Mouse (Mus musculus): ENCODE measurements around the gene Cnih2. TPM values are rescaled to one million over a fixed set of nuclear protein-coding genes. Genes with fewer than 3 reads are reported as not detected.

Gene Cnih2
- total and polyA plus RNA-seq, 3 experiments, result 0.72 to 1.7 TPM; not detected in 1

- in situ Hi-C loops (cut with MboI; ENCODE audit: low pct_ligation_motif_present, low pct_unique_long_range_greater_than_20kb, low sequenced_read_pairs) (loop anchor here (5.0 kb wide), 1 partner anchor 49 kb away; no protein-coding TSS in a partner anchor), dilution Hi-C loops (cut with MboI; ENCODE audit: extremely low pct_ligation_motif_present, extremely low pct_unique_long_range_greater_than_20kb, low sequenced_read_pairs) (no loop called here)
- no peak overlapping the region for H3K9ac ChIP-seq (ENCODE audit: insufficient read depth, low read depth)
- no peaks in the 10 kb centered on the region for H3K79me2 ChIP-seq (replicated peaks; ENCODE audit: control insufficient read depth, extremely low read depth, insufficient read depth, poor library complexity, severe bottlenecking)
- H3K27me3 ChIP-seq (replicated peaks), result no peaks in the 10 kb centered on the region
- no peak overlapping the region for H3K27ac ChIP-seq (ENCODE audit: insufficient read depth, low read depth)
- no peak overlapping the region for H3K4me2 ChIP-seq (ENCODE audit: insufficient read depth, low read depth, poor library complexity, severe bottlenecking)
- TF ChIP-seq TCF12 (IDR thresholded peaks at IDR 0.05; ENCODE audit: low read depth, low read length) (no peak), EP300 (IDR thresholded peaks at IDR 0.05; ENCODE audit: low read length) (no peak), USF2 (conservative IDR thresholded peaks at IDR 0.05; ENCODE audit: low read depth, low read length) (no peak), RAD21 (IDR thresholded peaks at IDR 0.05; ENCODE audit: low read depth, low read length) (no peak), SMC3 (IDR thresholded peaks at IDR 0.05; ENCODE audit: low read depth, low read length) (no peak), MYC (IDR thresholded peaks at IDR 0.05; ENCODE audit: low read depth, low read length) (no peak), ZKSCAN1 (IDR thresholded peaks at IDR 0.05; ENCODE audit: borderline replicate concordance, low read depth, low read length) (no peak), JUN (IDR thresholded peaks at IDR 0.05; ENCODE audit: insufficient read depth, low read depth, low read length) (no peak), TBP (conservative IDR thresholded peaks at IDR 0.05; ENCODE audit: low read depth, low read length) (no peak), NRF1 (IDR thresholded peaks at IDR 0.05; ENCODE audit: low read depth, low read length) (no peak), POLR2A (IDR thresholded peaks at IDR 0.05; ENCODE audit: low read depth, low read length) (no peak), KAT2A (IDR thresholded peaks at IDR 0.05; ENCODE audit: insufficient replicate concordance, low read length) (no peak), CHD2 (IDR thresholded peaks at IDR 0.05; ENCODE audit: low read length) (no peak), RCOR1 (conservative IDR thresholded peaks at IDR 0.05; ENCODE audit: low read depth, low read length) (no peak), MEF2A (IDR thresholded peaks at IDR 0.05; ENCODE audit: borderline replicate concordance, low read depth, low read length) (no peak), USF1 (IDR thresholded peaks at IDR 0.05; ENCODE audit: low read depth, low read length) (no peak), ZMIZ1 (IDR thresholded peaks at IDR 0.05; ENCODE audit: low read depth, low read length) (no peak), BHLHE40 (IDR thresholded peaks at IDR 0.05; ENCODE audit: low read depth, low read length) (no peak), JUND (conservative IDR thresholded peaks at IDR 0.05; ENCODE audit: low read depth, low read length) (no peak)
- no peak overlapping the region for H3K4me3 ChIP-seq (replicated peaks in 1 of 3; ENCODE audit: low read depth in 2 of 3, low read length in 2 of 3, poor library complexity in 1 of 3)
- H3K9me3 ChIP-seq (replicated peaks; ENCODE audit: low read length), result no peaks in the 10 kb centered on the region
- peaks cover 13 to 16% of the 10 kb centered on the region in 2 experiments for H3K4me1 ChIP-seq (ENCODE audit: control insufficient read depth in 1 of 2, insufficient read depth in 2 of 2)
- H3K36me3 ChIP-seq (replicated peaks in 1 of 2; ENCODE audit: control insufficient read depth in 1 of 2, insufficient read depth in 1 of 2, low read length in 1 of 2), result peaks cover 30 to 48% of the 10 kb centered on the region in 2 experiments
- DNase-seq (ENCODE audit: extremely low read depth), result no peak
Measured at GRCm38 (mm10) chr19:5093481-5094242, 4.7 kb downstream of the Cnih2 start.

GRCm38 (mm10) chr19:5092083-5092482 lies 6.2 kb downstream of the Cnih2 start:
- dilution Hi-C loops (cut with MboI; ENCODE audit: extremely low pct_ligation_motif_present, extremely low pct_unique_long_range_greater_than_20kb, low sequenced_read_pairs), result no loop called here
- TF ChIP-seq POLR2A (IDR thresholded peaks at IDR 0.05; ENCODE audit: low read depth, low read length) (no peak), MEF2A (IDR thresholded peaks at IDR 0.05; ENCODE audit: borderline replicate concordance, low read depth, low read length) (no peak), MAFK (IDR thresholded peaks at IDR 0.05; ENCODE audit: insufficient replicate concordance, low read length) (no peak), TBP (conservative IDR thresholded peaks at IDR 0.05; ENCODE audit: low read depth, low read length) (no peak), HCFC1 (IDR thresholded peaks at IDR 0.05; ENCODE audit: low read depth, low read length) (no peak), USF2 (conservative IDR thresholded peaks at IDR 0.05; ENCODE audit: low read depth, low read length) (no peak), PAX5 (IDR thresholded peaks at IDR 0.05; ENCODE audit: low read length) (no peak), RCOR1 (conservative IDR thresholded peaks at IDR 0.05; ENCODE audit: low read depth, low read length) (no peak), POLR2AphosphoS2 (IDR thresholded peaks at IDR 0.05; ENCODE audit: low read depth, low read length) (no peak), KAT2A (IDR thresholded peaks at IDR 0.05; ENCODE audit: insufficient replicate concordance, low read length) (no peak), NELFE (IDR thresholded peaks at IDR 0.05; ENCODE audit: low read depth, low read length) (no peak), RAD21 (IDR thresholded peaks at IDR 0.05; ENCODE audit: low read depth, low read length) (no peak), JUN (IDR thresholded peaks at IDR 0.05; ENCODE audit: insufficient read depth, low read depth, low read length) (no peak), BHLHE40 (IDR thresholded peaks at IDR 0.05; ENCODE audit: low read depth, low read length) (no peak), MAZ (IDR thresholded peaks at IDR 0.05; ENCODE audit: low read depth, low read length) (no peak), CTCF (conservative IDR thresholded peaks at IDR 0.05 in 1 of 2, IDR thresholded peaks at IDR 0.05 in 1 of 2; ENCODE audit: low read depth in 2 of 2, low read length in 2 of 2) (no peak)
- in situ Hi-C loops (cut with MboI; ENCODE audit: low pct_ligation_motif_present, low pct_unique_long_range_greater_than_20kb, low sequenced_read_pairs), result loop anchor here (5.0 kb wide), 1 partner anchor 50 kb away; no protein-coding TSS in a partner anchor

More at GRCm38 (mm10) chr19:5092083-5092482, 6.2 kb downstream of the Cnih2 start:
- no peak overlapping the region for H3K9ac ChIP-seq (ENCODE audit: insufficient read depth, low read depth)
- H3K27ac ChIP-seq (ENCODE audit: insufficient read depth, low read depth), result no peak overlapping the region
- no peak overlapping the region for H3K4me3 ChIP-seq (replicated peaks in 1 of 3; ENCODE audit: low read depth in 2 of 3, low read length in 2 of 3, poor library complexity in 1 of 3)
- H3K4me2 ChIP-seq (ENCODE audit: insufficient read depth, low read depth, poor library complexity, severe bottlenecking), result no peak overlapping the region
- peaks cover 15% of the 10 kb centered on the region in 2 experiments for H3K4me1 ChIP-seq (ENCODE audit: control insufficient read depth in 1 of 2, insufficient read depth in 2 of 2)
- H3K36me3 ChIP-seq (replicated peaks in 1 of 2; ENCODE audit: control insufficient read depth in 1 of 2, insufficient read depth in 1 of 2, low read length in 1 of 2), result peaks cover 30 to 47% of the 10 kb centered on the region in 2 experiments
- H3K79me2 ChIP-seq (replicated peaks; ENCODE audit: control insufficient read depth, extremely low read depth, insufficient read depth, poor library complexity, severe bottlenecking), result no peaks in the 10 kb centered on the region
- no peak for DNase-seq (ENCODE audit: extremely low read depth)
- no peaks in the 10 kb centered on the region for H3K27me3 ChIP-seq (replicated peaks)
- no peaks in the 10 kb centered on the region for H3K9me3 ChIP-seq (replicated peaks; ENCODE audit: low read length)
